Mouse (Mus musculus): Measurements from ENCODE around the gene Calcr.
"Not testable (repeated sequence)": the region's sequence is repeated elsewhere in the genome, so short reads cannot be mapped to it uniquely, and the experiment has no call there.

Calcr gene

GRCm38 (mm10) chr6:3764230-3764764, at the start of gene Calcr:
TSS of gene Calcr (minus strand) at chr6:3764714.
- DNase-seq = no peak

GRCm38 (mm10) chr6:3767485-3767884, 3.0 kb upstream of the Calcr start:
- DNase-seq = no peak

GRCm38 (mm10) chr6:3763171-3763967, 1.1 kb downstream of the Calcr start:
- peak; percentile 74 for DNase-seq

- DNase-seq = no peak
These were observed 12.9 kb downstream of the Calcr start for GRCm38 (mm10) chr6:3751576-3751975.

- DNase-seq = no peak
These were observed 14.9 kb downstream of the Calcr start for GRCm38 (mm10) chr6:3749624-3750023.

- peak; percentile 51 for DNase-seq
These were observed 19.0 kb downstream of the Calcr start for GRCm38 (mm10) chr6:3745546-3745945.

- DNase-seq = no peak
These were observed 22.4 kb downstream of the Calcr start for GRCm38 (mm10) chr6:3741996-3742713.

GRCm38 (mm10) chr6:3741296-3741695, 23.2 kb downstream of the Calcr start:
- DNase-seq = peak; percentile 22

- no peak for DNase-seq
These were observed 34.2 kb downstream of the Calcr start for GRCm38 (mm10) chr6:3730246-3730867.

GRCm38 (mm10) chr6:3688087-3688642, 76.3 kb downstream of the Calcr start:
- DNase-seq = no peak

GRCm38 (mm10) chr6:3678286-3678685, 86.2 kb downstream of the Calcr start:
- DNase-seq = not testable (repeated sequence)

GRCm38 (mm10) chr6:3677806-3678205, 86.7 kb downstream of the Calcr start:
- DNase-seq = peak; percentile 10

GRCm38 (mm10) chr6:3671941-3672340, 92.6 kb downstream of the Calcr start:
- not testable (repeated sequence) for DNase-seq

GRCm38 (mm10) chr6:3664147-3664716, 100.3 kb downstream of the Calcr start:
- no peak for DNase-seq

GRCm38 (mm10) chr6:3658405-3658804, 106.1 kb downstream of the Calcr start:
- DNase-seq = no peak
